Mouse (Mus musculus): ENCODE results near the gene Tbl1x.

DNA sequence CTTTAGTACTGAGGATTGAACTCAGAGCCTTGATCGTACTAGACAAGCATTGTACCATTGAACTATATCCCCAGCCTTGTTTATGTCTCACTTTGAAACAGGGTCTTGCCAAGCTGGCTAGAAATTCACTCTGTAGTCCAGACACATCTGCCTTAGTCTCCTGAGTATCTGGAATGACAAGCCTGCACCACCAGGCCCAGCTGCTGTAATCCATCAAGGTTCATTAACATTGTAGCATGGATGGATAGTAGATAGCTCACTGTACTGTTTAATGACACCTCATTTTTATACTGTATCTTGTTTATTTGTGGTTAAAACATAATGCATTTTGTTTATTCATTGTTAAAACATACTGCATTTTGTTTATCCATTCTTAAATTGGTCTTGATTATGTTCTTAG lies 62.9 kb downstream of the Tbl1x start:
- TF ChIP-seq CTCF (IDR thresholded peaks at IDR 0.05; ENCODE audit: insufficient read depth, low read length) (no peak), POLR2A (IDR thresholded peaks at IDR 0.05; ENCODE audit: borderline replicate concordance, extremely low read depth, low read depth, low read length) (no peak)
